Mouse (Mus musculus) CH12.LX (cell line): Measurements from ENCODE around the gene Magi2. TPM values are rescaled to one million over a fixed set of nuclear protein-coding genes. Genes with fewer than 3 reads are reported as not detected.

ENCODE experiments used
- DNase-seq: peaks from one replicate; pipeline ENCODE4 v3.0.0-alpha.2; 2013; ENCODE audit errors: extremely low read depth
- H3K27ac ChIP-seq: 2 replicates; pipeline ENCODE4 v1.5.1; 2012; ENCODE audit warnings: low read depth, mild to moderate bottlenecking, control low read depth, moderate library complexity; ENCODE audit not compliant: insufficient read depth
- H3K27me3 ChIP-seq: replicated peaks from 2 replicates; pipeline ENCODE3; 2012; ENCODE audit warnings: inconsistent platforms
- H3K36me3 ChIP-seq, 2 experiments: replicated peaks in 1 of 2; 2 replicates each; pipeline versions ENCODE3 to v1.6.1; 2012; ENCODE audit warnings: inconsistent platforms in 1 of 2, low read length in 1 of 2, mild to moderate bottlenecking in 1 of 2, mixed read lengths in 1 of 2, moderate library complexity in 1 of 2; ENCODE audit not compliant: control insufficient read depth in 1 of 2, insufficient read depth in 1 of 2
- H3K4me1 ChIP-seq, 2 experiments: 2 replicates each; pipeline ENCODE4 v1.6.1; 2012; ENCODE audit warnings: inconsistent platforms in 1 of 2, moderate library complexity in 1 of 2; ENCODE audit not compliant: insufficient read depth in 2 of 2, control insufficient read depth in 1 of 2
- H3K4me2 ChIP-seq: 2 replicates; pipeline ENCODE4 v1.6.1; 2012; ENCODE audit warnings: low read depth, mild to moderate bottlenecking, control low read depth; ENCODE audit not compliant: poor library complexity, insufficient read depth, severe bottlenecking
- H3K4me3 ChIP-seq, 3 experiments: fragments of 150-350 bp in 1 of 3; sonication (generic) in 1 of 3; replicated peaks in 1 of 3; 2 replicates each; pipeline versions ENCODE3 to v1.5.1; 2011 to 2012; ENCODE audit warnings: low read depth in 2 of 3, low read length in 2 of 3, mild to moderate bottlenecking in 2 of 3, moderate library complexity in 2 of 3, control low read depth in 1 of 3, improper control_type of control experiment in 1 of 3, inconsistent platforms in 1 of 3, mixed read lengths in 1 of 3; ENCODE audit not compliant: poor library complexity in 1 of 3
- H3K79me2 ChIP-seq: replicated peaks from 2 replicates; pipeline ENCODE4 v1.6.1; 2012; ENCODE audit warnings: mild to moderate bottlenecking, moderate library complexity; ENCODE audit not compliant: control insufficient read depth, poor library complexity, insufficient read depth, severe bottlenecking; ENCODE audit errors: extremely low read depth
- H3K9ac ChIP-seq: 2 replicates; pipeline ENCODE4 v1.6.1; 2012; ENCODE audit warnings: low read depth, mild to moderate bottlenecking, control low read depth, moderate library complexity; ENCODE audit not compliant: insufficient read depth
- H3K9me3 ChIP-seq: replicated peaks from 2 replicates; pipeline ENCODE3; 2012; ENCODE audit warnings: low read length, inconsistent platforms, mixed read lengths
- CHD2 ChIP-seq: IDR thresholded peaks from 2 replicates; pipeline ENCODE4 v1.6.1; 2011; ENCODE audit warnings: low read length, improper control_type of control experiment
- CTCF ChIP-seq, 2 experiments: IDR thresholded peaks in 1 of 2; conservative IDR thresholded peaks in 1 of 2; 2 replicates each; pipeline ENCODE4 v1.5.1; 2011 to 2012; ENCODE audit warnings: low read depth in 2 of 2, low read length in 2 of 2, improper control_type of control experiment in 1 of 2, inconsistent platforms in 1 of 2, mild to moderate bottlenecking in 1 of 2, moderate library complexity in 1 of 2
- E2F4 ChIP-seq: IDR thresholded peaks from 2 replicates; pipeline ENCODE4 v1.6.1; 2011; ENCODE audit warnings: low read depth, low read length, improper control_type of control experiment; ENCODE audit not compliant: insufficient replicate concordance
- ELF1 ChIP-seq: IDR thresholded peaks from 2 replicates; pipeline ENCODE4 v1.6.1; 2014; ENCODE audit warnings: low read depth, mild to moderate bottlenecking, inconsistent platforms, low read length, improper control_type of control experiment
- EP300 ChIP-seq: IDR thresholded peaks from 2 replicates; pipeline ENCODE4 v1.6.1; 2011; ENCODE audit warnings: low read length, improper control_type of control experiment
- ETS1 ChIP-seq: conservative IDR thresholded peaks from 2 replicates; pipeline ENCODE4 v1.6.1; 2012; ENCODE audit warnings: low read depth, mild to moderate bottlenecking, inconsistent platforms, low read length, improper control_type of control experiment, moderate library complexity
- GABPA ChIP-seq: IDR thresholded peaks from 2 replicates; pipeline ENCODE4 v1.6.1; 2012; ENCODE audit warnings: low read depth, low read length, improper control_type of control experiment, inconsistent platforms; ENCODE audit not compliant: insufficient replicate concordance
- HCFC1 ChIP-seq: IDR thresholded peaks from 2 replicates; pipeline ENCODE4 v1.6.1; 2012; ENCODE audit warnings: low read depth, mild to moderate bottlenecking, inconsistent platforms, low read length, improper control_type of control experiment
- IRF4 ChIP-seq: IDR thresholded peaks from 2 replicates; pipeline ENCODE4 v1.6.1; 2014; ENCODE audit warnings: low read depth, mild to moderate bottlenecking, inconsistent platforms, low read length, improper control_type of control experiment
- JUN ChIP-seq: IDR thresholded peaks from 2 replicates; pipeline ENCODE4 v1.6.1; 2011; ENCODE audit warnings: low read depth, mild to moderate bottlenecking, low read length, improper control_type of control experiment, moderate library complexity; ENCODE audit not compliant: insufficient read depth
- JUND ChIP-seq: conservative IDR thresholded peaks from 2 replicates; pipeline ENCODE4 v1.6.1; 2011; ENCODE audit warnings: low read depth, low read length, improper control_type of control experiment
- MAZ ChIP-seq: IDR thresholded peaks from 2 replicates; pipeline ENCODE4 v1.6.1; 2012; ENCODE audit warnings: low read depth, mild to moderate bottlenecking, inconsistent platforms, low read length, improper control_type of control experiment, moderate library complexity
- MEF2A ChIP-seq: IDR thresholded peaks from 2 replicates; pipeline ENCODE4 v1.6.1; 2014; ENCODE audit warnings: low read depth, mild to moderate bottlenecking, inconsistent platforms, low read length, improper control_type of control experiment, borderline replicate concordance
- MYC ChIP-seq: IDR thresholded peaks from 2 replicates; pipeline ENCODE4 v1.6.1; 2011; ENCODE audit warnings: low read depth, mild to moderate bottlenecking, improper control_type of control experiment, low read length
- NRF1 ChIP-seq: IDR thresholded peaks from 2 replicates; pipeline ENCODE4 v1.6.1; 2014; ENCODE audit warnings: low read depth, mild to moderate bottlenecking, inconsistent platforms, low read length, improper control_type of control experiment, moderate library complexity
- PAX5 ChIP-seq: IDR thresholded peaks from 2 replicates; pipeline ENCODE4 v1.6.1; 2012; ENCODE audit warnings: low read length, inconsistent platforms, mixed read lengths
- POLR2A ChIP-seq: IDR thresholded peaks from 2 replicates; pipeline ENCODE4 v1.6.1; 2011; ENCODE audit warnings: low read depth, mild to moderate bottlenecking, improper control_type of control experiment, low read length
- POLR2AphosphoS2 ChIP-seq: IDR thresholded peaks from 2 replicates; pipeline ENCODE4 v1.6.1; 2011; ENCODE audit warnings: low read depth, low read length, improper control_type of control experiment
- RAD21 ChIP-seq: IDR thresholded peaks from 2 replicates; pipeline ENCODE4 v1.6.1; 2011; ENCODE audit warnings: low read depth, mild to moderate bottlenecking, low read length, improper control_type of control experiment, moderate library complexity
- RCOR1 ChIP-seq: conservative IDR thresholded peaks from 2 replicates; pipeline ENCODE4 v1.6.1; 2012; ENCODE audit warnings: low read depth, mild to moderate bottlenecking, inconsistent platforms, low read length, improper control_type of control experiment
- TBP ChIP-seq: conservative IDR thresholded peaks from 2 replicates; pipeline ENCODE4 v1.6.1; 2011; ENCODE audit warnings: low read depth, low read length, improper control_type of control experiment
- TCF12 ChIP-seq: IDR thresholded peaks from 2 replicates; pipeline ENCODE4 v1.6.1; 2014; ENCODE audit warnings: low read depth, mild to moderate bottlenecking, inconsistent platforms, low read length, improper control_type of control experiment
- UBTF ChIP-seq: IDR thresholded peaks from 2 replicates; pipeline ENCODE4 v1.6.1; 2012; ENCODE audit warnings: low read depth, mild to moderate bottlenecking, inconsistent platforms, low read length, improper control_type of control experiment, moderate library complexity
- USF1 ChIP-seq: IDR thresholded peaks from 2 replicates; pipeline ENCODE4 v1.6.1; 2014; ENCODE audit warnings: low read depth, mild to moderate bottlenecking, inconsistent platforms, low read length, improper control_type of control experiment
- USF2 ChIP-seq: conservative IDR thresholded peaks from 2 replicates; pipeline ENCODE4 v1.6.1; 2011; ENCODE audit warnings: low read depth, low read length, improper control_type of control experiment
- ZC3H11A ChIP-seq: IDR thresholded peaks from 2 replicates; pipeline ENCODE4 v1.6.1; 2012; ENCODE audit warnings: low read depth, mild to moderate bottlenecking, inconsistent platforms, low read length, improper control_type of control experiment
- ZKSCAN1 ChIP-seq: IDR thresholded peaks from 2 replicates; pipeline ENCODE4 v1.6.1; 2012; ENCODE audit warnings: low read depth, inconsistent platforms, low read length, improper control_type of control experiment, borderline replicate concordance
- ZNF384 ChIP-seq: IDR thresholded peaks from 2 replicates; pipeline ENCODE4 v1.6.1; 2012; ENCODE audit warnings: low read depth, low read length, improper control_type of control experiment, inconsistent platforms
- dilution Hi-C: fragments of 300-500 bp; cut with MboI; formaldehyde crosslinking; loops from 2 replicates; pipeline ENCODE4 v1.14.3; 2020; ENCODE audit warnings: low sequenced_read_pairs; ENCODE audit not compliant: extremely low pct_unique_long_range_greater_than_20kb, extremely low pct_ligation_motif_present
- in situ Hi-C: fragments of 300-500 bp; cut with MboI; formaldehyde crosslinking; loops from 3 replicates; pipeline ENCODE4 v1.14.3; 2019; ENCODE audit warnings: low sequenced_read_pairs, low pct_ligation_motif_present, low pct_unique_long_range_greater_than_20kb, mixed read lengths
- polyA plus RNA-seq: library from polyadenylated mRNA; unstranded; fragments of >175 nt; gene quantifications from 2 replicates; pipeline ENCODE4 v1.2.1, GENCODE M21; 2012; ENCODE audit warnings: low read depth; ENCODE audit not compliant: insufficient read length
- total RNA-seq, 2 experiments: library from RNA; depleted of rRNA; stranded (reverse); fragments of 300-350 nt in 1 of 2; fragments of >200 nt in 1 of 2; gene quantifications; 2 replicates each; pipeline ENCODE4 v1.2.3; 2012 to 2014

Gene Magi2
- total and polyA plus RNA-seq, 3 experiments, result 0.37 to 0.63 (median 0.42) TPM

DNA sequence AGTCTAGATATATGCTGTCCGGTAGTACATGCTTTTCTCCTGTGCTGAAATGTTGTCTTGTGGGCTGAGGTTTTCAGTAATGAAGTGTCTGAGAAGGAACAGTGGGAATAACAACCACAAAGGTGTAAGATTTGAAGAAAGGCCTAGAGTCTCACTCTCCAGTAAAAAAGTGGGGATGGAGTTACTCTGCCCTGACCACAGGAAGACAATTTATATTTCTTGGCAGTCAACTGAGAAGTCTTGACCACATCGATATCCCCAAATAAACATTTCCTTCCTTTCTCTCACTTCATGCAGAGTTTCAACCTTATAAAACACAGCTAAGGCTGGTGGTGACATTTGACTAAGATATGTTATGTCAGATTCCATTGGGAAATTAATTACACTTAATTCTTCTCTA, 636.0 kb downstream of the Magi2 start:
- TF ChIP-seq CTCF (conservative IDR thresholded peaks at IDR 0.05 in 1 of 2, IDR thresholded peaks at IDR 0.05 in 1 of 2; ENCODE audit: low read depth in 2 of 2, low read length in 2 of 2) (no peak), IRF4 (no peak), POLR2AphosphoS2 (no peak), USF1 (no peak), ZC3H11A (no peak), ETS1 (no peak), PAX5 (no peak), RCOR1 (no peak), ELF1 (no peak), JUN (no peak), ZNF384 (no peak), GABPA (no peak), HCFC1 (no peak), RAD21 (no peak), MEF2A (no peak), POLR2A (no peak), TCF12 (no peak)
- Histone ChIP-seq H3K4me3 (no peak overlapping the region), H3K27ac (no peak overlapping the region), H3K4me2 (no peak overlapping the region), H3K9ac (no peak overlapping the region), H3K9me3 (no peaks in the 10 kb centered on the region), H3K4me1 (no peaks in the 10 kb centered on the region), H3K36me3 (no peaks in the 10 kb centered on the region), H3K79me2 (no peaks in the 10 kb centered on the region), H3K27me3 (no peaks in the 10 kb centered on the region)
- DNase-seq, result no peak
- in situ Hi-C loops (no loop called here), dilution Hi-C loops (no loop called here)

- H3K4me2 ChIP-seq, result no peak overlapping the region
- no peak overlapping the region for H3K4me3 ChIP-seq
- H3K36me3 ChIP-seq, result no peaks in the 10 kb centered on the region
- no peaks in the 10 kb centered on the region for H3K79me2 ChIP-seq
- in situ Hi-C loops (no loop called here), dilution Hi-C loops (no loop called here)
- H3K27me3 ChIP-seq, result no peaks in the 10 kb centered on the region
- no peaks in the 10 kb centered on the region for H3K4me1 ChIP-seq
- no peak for DNase-seq
- no peak for TF ChIP-seq GABPA
- no peak for TF ChIP-seq MYC
- TF ChIP-seq ELF1, result no peak
- no peak for TF ChIP-seq EP300
- no peak for TF ChIP-seq CHD2
- no peak for TF ChIP-seq E2F4
- no peak for TF ChIP-seq USF1
- TF ChIP-seq HCFC1, result no peak
- TF ChIP-seq ETS1, result no peak
- TF ChIP-seq RAD21, result no peak
- no peak for TF ChIP-seq JUND
- no peak for TF ChIP-seq UBTF
- TF ChIP-seq MAZ, result no peak
- TF ChIP-seq ZKSCAN1, result no peak
- no peak for TF ChIP-seq NRF1
- TF ChIP-seq TBP, result no peak
- no peak for TF ChIP-seq RCOR1
- TF ChIP-seq USF2, result no peak
- H3K9me3 ChIP-seq, result no peaks in the 10 kb centered on the region
- no peak overlapping the region for H3K9ac ChIP-seq
- no peak overlapping the region for H3K27ac ChIP-seq
Observed at GRCm38 (mm10) chr5:19870406-19870805, 643.6 kb downstream of the Magi2 start.
